Mouse (Mus musculus) spleen, adult 2 months (tissue): ENCODE data around the gene Grin3a. TPM values are rescaled to one million over a fixed set of nuclear protein-coding genes. Genes with fewer than 3 reads are reported as not detected.
"Not testable (repeated sequence)": the region's sequence is repeated elsewhere in the genome, so short reads cannot be mapped to it uniquely, and the experiment has no call there.

Experiments
- DNase-seq, 2 experiments: peaks; one replicate each; pipeline versions ENCODE4 v3.0.0 to v3.0.0-alpha.2; 2012 to 2021; ENCODE audit warnings: low spot score in 2 of 2, low read depth in 1 of 2
- H3K27ac ChIP-seq: fragments of 200-500 bp; 2 replicates; pipeline ENCODE4 v1.5.1; 2012; ENCODE audit warnings: low read length, inconsistent platforms; ENCODE audit not compliant: insufficient read depth
- H3K27me3 ChIP-seq: fragments of 200-500 bp; 2 replicates; pipeline ENCODE4 v1.6.1; 2012; ENCODE audit warnings: mild to moderate bottlenecking, moderate library complexity, low read length, inconsistent platforms; ENCODE audit not compliant: control insufficient read depth, insufficient read depth
- H3K36me3 ChIP-seq: fragments of 200-500 bp; 2 replicates; pipeline ENCODE4 v1.6.1; 2012; ENCODE audit warnings: mild to moderate bottlenecking, low read length, inconsistent platforms; ENCODE audit not compliant: control insufficient read depth, insufficient read depth
- H3K4me1 ChIP-seq: fragments of 200-500 bp; 2 replicates; pipeline ENCODE4 v1.6.1; 2011; ENCODE audit warnings: inconsistent platforms; ENCODE audit not compliant: control insufficient read depth, insufficient read depth, insufficient read length
- H3K4me3 ChIP-seq: fragments of 200-500 bp; 2 replicates; pipeline ENCODE4 v1.5.1; 2011; ENCODE audit warnings: mild to moderate bottlenecking, inconsistent platforms; ENCODE audit not compliant: insufficient read depth, insufficient read length; ENCODE audit errors: extremely low read depth
- CTCF ChIP-seq: fragments of 200-500 bp; IDR thresholded peaks from 2 replicates; pipeline ENCODE4 v1.5.1; 2011; ENCODE audit warnings: mild to moderate bottlenecking, inconsistent platforms; ENCODE audit not compliant: insufficient read depth, insufficient read length, insufficient replicate concordance; ENCODE audit errors: extremely low read depth
- POLR2A ChIP-seq: fragments of 200-500 bp; IDR thresholded peaks from 2 replicates; pipeline ENCODE4 v1.6.1; 2011; ENCODE audit warnings: low read depth, low read length, inconsistent platforms
- WGBS: fragments of 180-500 bp; shearing (Covaris S2); methylation state at CpG from one replicate; pipeline ENCODE4 v1.1.7; 2018; 5-methylcytosine and 5-hydroxymethylcytosine counted together
- polyA plus RNA-seq: library from polyadenylated mRNA; depleted of rRNA; stranded (reverse); fragments of >200 nt; gene quantifications from 2 replicates; pipeline ENCODE4 v1.2.3, GENCODE M21; 2012; rRNA removed

Gene Grin3a
- polyA plus RNA-seq, 1 experiment = not detected

- TF ChIP-seq CTCF = no peak
- TF ChIP-seq POLR2A = no peak
- no peaks in the 10 kb centered on the region for H3K27me3 ChIP-seq
- H3K4me3 ChIP-seq = no peak overlapping the region
- WGBS = 83% methylated on average over 4 of the region's 4 CpGs
- DNase-seq = no peak
- no peak overlapping the region for H3K27ac ChIP-seq
- H3K36me3 ChIP-seq = no peaks in the 10 kb centered on the region
- H3K4me1 ChIP-seq = no peaks in the 10 kb centered on the region
These were observed 221.6 kb downstream of the Grin3a start for GRCm38 (mm10) chr4:49623916-49624315.

GRCm38 (mm10) chr4:49622272-49622671 is 223.3 kb downstream of the Grin3a start:
- DNase-seq = no peak
- H3K4me3 ChIP-seq = no peak overlapping the region
- no peaks in the 10 kb centered on the region for H3K4me1 ChIP-seq
- no peak for TF ChIP-seq CTCF
- no peak for TF ChIP-seq POLR2A
- no peaks in the 10 kb centered on the region for H3K36me3 ChIP-seq
- H3K27me3 ChIP-seq = no peaks in the 10 kb centered on the region
- H3K27ac ChIP-seq = no peak overlapping the region
- WGBS = 86% methylated on average over 2 of the region's 2 CpGs

DNA sequence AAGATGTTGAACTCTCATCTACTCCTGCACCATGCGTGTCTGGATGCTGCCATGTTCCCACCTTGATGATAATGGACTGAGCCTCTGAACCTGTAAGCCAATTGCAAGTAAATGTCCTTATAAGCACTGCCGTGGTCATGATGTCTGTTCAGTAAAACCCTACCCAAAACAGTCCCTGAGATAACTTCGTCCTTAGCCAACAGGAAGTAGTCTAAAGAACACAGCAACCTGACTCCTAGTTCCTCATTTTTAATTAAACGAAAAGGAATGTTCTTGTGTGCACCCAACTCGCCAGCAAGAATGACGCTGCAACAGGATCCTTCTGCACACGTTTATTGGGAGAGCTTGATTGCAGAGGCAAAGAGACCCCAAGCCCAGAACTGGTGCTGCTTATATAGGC is 225.7 kb downstream of the Grin3a start:
- not testable (repeated sequence) for H3K4me1 ChIP-seq, H3K27me3 ChIP-seq, H3K27ac ChIP-seq, DNase-seq, H3K36me3 ChIP-seq, H3K4me3 ChIP-seq
- 24% methylated on average over 7 of the region's 7 CpGs for WGBS

GRCm38 (mm10) chr4:49616924-49617323 is 228.6 kb downstream of the Grin3a start:
- H3K4me1 ChIP-seq = no peaks in the 10 kb centered on the region
- no peak overlapping the region for H3K4me3 ChIP-seq
- TF ChIP-seq POLR2A = no peak
- no peak for TF ChIP-seq CTCF
- no peak overlapping the region for H3K27ac ChIP-seq
- DNase-seq = no peak
- H3K27me3 ChIP-seq = no peaks in the 10 kb centered on the region
- H3K36me3 ChIP-seq = no peaks in the 10 kb centered on the region
- WGBS = 19% methylated on average over 10 of the region's 10 CpGs

Other genes starting within 250 kb of the Grin3a start
- gene Tmem246, start 247.9 kb downstream of the Grin3a start, polyA plus RNA-seq = 5.5 and 9.7 TPM in 2 replicates
- 16.6 and 19.5 TPM in 2 replicates for gene Rnf20, start 213.7 kb downstream of the Grin3a start, polyA plus RNA-seq
- gene Ppp3r2, start 163.7 kb downstream of the Grin3a start, polyA plus RNA-seq = not detected in 2 replicates